8 mouse cellular contexts compared by ENCODE assay signal in genomic region chr1:195129867-195130266, GRCm38 (mm10). TPM values are rescaled to one million over a fixed set of nuclear protein-coding genes. Genes with fewer than 3 reads are reported as not detected.
DNase-seq lines count a peak whose midpoint lies in the region; ATAC-seq and TF ChIP-seq lines count a peak whose summit lies in the region.

No protein-coding gene starts in this region.

- no peaks in the 10 kb centered on the region for H3K9me3 ChIP-seq in heart, embryonic 15.5 days (replicated peaks)
- H3K9me3 ChIP-seq in CH12.LX (replicated peaks; ENCODE audit: low read length): no peaks in the 10 kb centered on the region
- H3K9me3 ChIP-seq in forebrain, embryonic 13.5 days (replicated peaks): no peaks in the 10 kb centered on the region
- no peaks in the 10 kb centered on the region for H3K9me3 ChIP-seq in liver, embryonic 13.5 days (replicated peaks)

- TF ChIP-seq POLR2A in CH12.LX (IDR thresholded peaks at IDR 0.05; ENCODE audit: low read depth, low read length): no peak

- ATAC-seq in heart, embryonic 15.5 days (replicated peaks; ENCODE audit: insufficient number of reproducible peaks, insufficient read depth, low FRiP score, low read depth): no peak
- no peak for ATAC-seq in forebrain, embryonic 13.5 days
- ATAC-seq in liver, embryonic 13.5 days (ENCODE audit: low read depth): no peak
- no peak for ATAC-seq in CD4-positive, CD25-positive, alpha-beta regulatory T cell, adult 4 months

- no peaks in the 10 kb centered on the region for H3K27me3 ChIP-seq in heart, embryonic 15.5 days
- no peaks in the 10 kb centered on the region for H3K27me3 ChIP-seq in CH12.LX (replicated peaks)
- H3K27me3 ChIP-seq in forebrain, embryonic 13.5 days: no peaks in the 10 kb centered on the region
- H3K27me3 ChIP-seq in liver, embryonic 13.5 days: no peaks in the 10 kb centered on the region

- peaks cover 10% of the 10 kb centered on the region for H3K79me2 ChIP-seq in CH12.LX (replicated peaks; ENCODE audit: control insufficient read depth, extremely low read depth, insufficient read depth, poor library complexity, severe bottlenecking)

- no peak for TF ChIP-seq RAD21 in CH12.LX (IDR thresholded peaks at IDR 0.05; ENCODE audit: low read depth, low read length)

- no peak overlapping the region for H3K9ac ChIP-seq in heart, embryonic 15.5 days
- H3K9ac ChIP-seq in CH12.LX (ENCODE audit: insufficient read depth, low read depth): peak overlapping the region; percentile 53; the same call in 1 of the 2 replicates
- no peak overlapping the region for H3K9ac ChIP-seq in forebrain, embryonic 13.5 days
- peak overlapping the region; percentile 63 for H3K9ac ChIP-seq in liver, embryonic 13.5 days

- peaks cover 4% of the 10 kb centered on the region for H3K4me1 ChIP-seq in heart, embryonic 15.5 days (replicated peaks)
- peaks cover 0 to 23% of the 10 kb centered on the region in 2 experiments; a peak in 1 of 4 replicates for H3K4me1 ChIP-seq in CH12.LX (ENCODE audit: control insufficient read depth in 1 of 2, insufficient read depth in 2 of 2)
- H3K4me1 ChIP-seq in forebrain, embryonic 13.5 days: peaks cover 11% of the 10 kb centered on the region; the same call in 1 of the 2 replicates
- H3K4me1 ChIP-seq in liver, embryonic 13.5 days (replicated peaks): peaks cover 13% of the 10 kb centered on the region

- 0 out of 2 replicates have a peak overlapping the region, but pooled peaks have one; percentile 36 for H3K4me2 ChIP-seq in heart, embryonic 15.5 days
- peak overlapping the region; percentile 94; the same call in 1 of the 2 replicates for H3K4me2 ChIP-seq in CH12.LX (ENCODE audit: insufficient read depth, low read depth, poor library complexity, severe bottlenecking)
- peak overlapping the region; percentile 33 for H3K4me2 ChIP-seq in forebrain, embryonic 13.5 days
- H3K4me2 ChIP-seq in liver, embryonic 13.5 days: peak overlapping the region; percentile 63

- in situ Hi-C loops in CH12.LX (cut with MboI; ENCODE audit: low pct_ligation_motif_present, low pct_unique_long_range_greater_than_20kb, low sequenced_read_pairs): no loop called here

- no peak overlapping the region for H3K27ac ChIP-seq in heart, embryonic 15.5 days
- H3K27ac ChIP-seq in CH12.LX (ENCODE audit: insufficient read depth, low read depth): no peak overlapping the region
- H3K27ac ChIP-seq in forebrain, embryonic 13.5 days: no peak overlapping the region
- H3K27ac ChIP-seq in liver, embryonic 13.5 days: peak overlapping the region; percentile 30; the same call in 1 of the 2 replicates

- dilution Hi-C loops in CH12.LX (cut with MboI; ENCODE audit: extremely low pct_ligation_motif_present, extremely low pct_unique_long_range_greater_than_20kb, low sequenced_read_pairs): no loop called here

- DNase-seq in heart, postnatal 4 days: no peak
- peak; percentile 14 for DNase-seq in CH12.LX (ENCODE audit: extremely low read depth)
- DNase-seq in liver, embryonic 13.5 days: no peak
- no peak for DNase-seq in thymus, postnatal 10 days (ENCODE audit: low spot score in 2 of 2)
- no peak for DNase-seq in urinary bladder, postnatal 36 days (ENCODE audit: low spot score in 2 of 2)

- no peak for TF ChIP-seq CTCF in CH12.LX (conservative IDR thresholded peaks at IDR 0.05 in 1 of 2, IDR thresholded peaks at IDR 0.05 in 1 of 2; ENCODE audit: low read depth in 2 of 2, low read length in 2 of 2)

- H3K36me3 ChIP-seq in heart, embryonic 15.5 days: peaks cover 17% of the 10 kb centered on the region
- peaks cover 16 to 36% of the 10 kb centered on the region in 2 experiments for H3K36me3 ChIP-seq in CH12.LX (replicated peaks in 1 of 2; ENCODE audit: control insufficient read depth in 1 of 2, insufficient read depth in 1 of 2, low read length in 1 of 2)
- H3K36me3 ChIP-seq in forebrain, embryonic 13.5 days (ENCODE audit: poor library complexity, severe bottlenecking): peaks cover 14% of the 10 kb centered on the region
- peaks cover 30% of the 10 kb centered on the region for H3K36me3 ChIP-seq in liver, embryonic 13.5 days

- no peak overlapping the region for H3K4me3 ChIP-seq in heart, embryonic 15.5 days
- peak overlapping the region in 2 of 3 experiments; percentile 60 to 68 for H3K4me3 ChIP-seq in CH12.LX (replicated peaks in 1 of 3; ENCODE audit: low read depth in 2 of 3, low read length in 2 of 3, poor library complexity in 1 of 3)
- no peak overlapping the region for H3K4me3 ChIP-seq in forebrain, embryonic 13.5 days
- peak overlapping the region; percentile 52 for H3K4me3 ChIP-seq in liver, embryonic 13.5 days (replicated peaks)

- WGBS in heart, embryonic 15.5 days: 73% methylated on average over 1 of the region's 1 CpGs
- 90% methylated on average over 1 of the region's 1 CpGs for WGBS in forebrain, embryonic 13.5 days
- WGBS in liver, embryonic 13.5 days (ENCODE audit: insufficient replicate concordance): 53% methylated on average over 1 of the region's 1 CpGs

- TF ChIP-seq EP300 in CH12.LX (IDR thresholded peaks at IDR 0.05; ENCODE audit: low read length): no peak

TF ChIP-seq in CH12.LX, 34 proteins besides CTCF, POLR2A, EP300 and RAD21:
- TF ChIP-seq NRF1 (IDR thresholded peaks at IDR 0.05; ENCODE audit: low read depth, low read length) (no peak), IRF4 (IDR thresholded peaks at IDR 0.05; ENCODE audit: low read depth, low read length) (no peak), MAX (IDR thresholded peaks at IDR 0.05; ENCODE audit: low read length) (no peak), ZMIZ1 (IDR thresholded peaks at IDR 0.05; ENCODE audit: low read depth, low read length) (no peak), HCFC1 (IDR thresholded peaks at IDR 0.05; ENCODE audit: low read depth, low read length) (no peak), BHLHE40 (IDR thresholded peaks at IDR 0.05; ENCODE audit: low read depth, low read length) (no peak), MYC (IDR thresholded peaks at IDR 0.05; ENCODE audit: low read depth, low read length) (no peak), ZNF384 (IDR thresholded peaks at IDR 0.05; ENCODE audit: low read depth, low read length) (no peak), CHD1 (IDR thresholded peaks at IDR 0.05; ENCODE audit: low read depth, low read length) (no peak), MAFK (IDR thresholded peaks at IDR 0.05; ENCODE audit: insufficient replicate concordance, low read length) (no peak), SIN3A (IDR thresholded peaks at IDR 0.05; ENCODE audit: low read length) (no peak), ELF1 (IDR thresholded peaks at IDR 0.05; ENCODE audit: low read depth, low read length) (no peak), RCOR1 (conservative IDR thresholded peaks at IDR 0.05; ENCODE audit: low read depth, low read length) (no peak)

RNA-seq across cellular contexts. Expression of gene Cr1l, which starts 1.5 kb away (rescaled TPM):
- polyA plus RNA-seq in heart, embryonic 15.5 days (2015; fragmentation: Nextera tagmentation; extraction: Ambion mirVana): 57.0 and 61.7 TPM in 2 replicates
- total RNA-seq in heart, postnatal 4 days (2021): 10 to 100 TPM; 54.5 to 55.1 TPM
- total RNA-seq in CH12.LX (2012; rRNA removed): 84.6 and 89.9 TPM in 2 replicates
- total RNA-seq in CH12.LX (2014; rRNA removed): 134 and 153 TPM in 2 replicates
- polyA plus RNA-seq in CH12.LX (2012; ENCODE audit: insufficient read length, low read depth): 76.1 and 76.4 TPM in 2 replicates
- polyA plus RNA-seq in forebrain, embryonic 13.5 days (2015; fragmentation: Nextera tagmentation; extraction: Ambion mirVana): 41.3 and 41.6 TPM in 2 replicates
- polyA plus RNA-seq in liver, embryonic 13.5 days (2015; fragmentation: Nextera tagmentation; extraction: Ambion mirVana): 78.6 and 82.1 TPM in 2 replicates
- polyA plus RNA-seq in CD4-positive, CD25-positive, alpha-beta regulatory T cell, adult 4 months (2017; shearing (Covaris generic)): 100 to 1,000 TPM; 135 to 168 TPM

RNA-seq across cellular contexts. Expression of gene Cd46, which starts 37.8 kb away (rescaled TPM):
- polyA plus RNA-seq in heart, embryonic 15.5 days (2015; fragmentation: Nextera tagmentation; extraction: Ambion mirVana): 0.62 and 0.96 TPM in 2 replicates
- total RNA-seq in heart, postnatal 4 days (2021): 1 to 10 TPM; 1.6 to 1.7 TPM
- 0.25 and 0.38 TPM in 2 replicates for total RNA-seq in CH12.LX (2012; rRNA removed)
- 1.5 and 1.8 TPM in 2 replicates for total RNA-seq in CH12.LX (2014; rRNA removed)
- 1.3 and 1.4 TPM in 2 replicates for polyA plus RNA-seq in CH12.LX (2012; ENCODE audit: insufficient read length, low read depth)
- polyA plus RNA-seq in forebrain, embryonic 13.5 days (2015; fragmentation: Nextera tagmentation; extraction: Ambion mirVana): 1.2 and 1.3 TPM in 2 replicates
- 0.76 and 0.94 TPM in 2 replicates for polyA plus RNA-seq in liver, embryonic 13.5 days (2015; fragmentation: Nextera tagmentation; extraction: Ambion mirVana)
- 1 to 10 TPM; 3.2 to 3.9 TPM for polyA plus RNA-seq in CD4-positive, CD25-positive, alpha-beta regulatory T cell, adult 4 months (2017; shearing (Covaris generic))

RNA-seq across cellular contexts. Expression of gene Cr2, which starts 46.6 kb away (rescaled TPM):
- 0.09 and 0.22 TPM in 2 replicates for polyA plus RNA-seq in heart, embryonic 15.5 days (2015; fragmentation: Nextera tagmentation; extraction: Ambion mirVana)
- not detected for total RNA-seq in heart, postnatal 4 days (2021)
- 0.08 and 0.17 TPM in 2 replicates for total RNA-seq in CH12.LX (2012; rRNA removed)
- total RNA-seq in CH12.LX (2014; rRNA removed): 0.51 and 0.62 TPM in 2 replicates
- polyA plus RNA-seq in CH12.LX (2012; ENCODE audit: insufficient read length, low read depth): 0.97 and 3.0 TPM in 2 replicates
- polyA plus RNA-seq in forebrain, embryonic 13.5 days (2015; fragmentation: Nextera tagmentation; extraction: Ambion mirVana): 0.30 and 0.46 TPM in 2 replicates
- polyA plus RNA-seq in liver, embryonic 13.5 days (2015; fragmentation: Nextera tagmentation; extraction: Ambion mirVana): 0.07 and 0.15 TPM in 2 replicates
- 1 to 10 TPM; 2.5 to 3.5 TPM for polyA plus RNA-seq in CD4-positive, CD25-positive, alpha-beta regulatory T cell, adult 4 months (2017; shearing (Covaris generic))

Comparison
In these comparisons a context has a peak if more than half of its experiments do, and no peak if none do; other contexts are left out.
1. H3K4me2 ChIP-seq: peak in every context shown above with its lines; median percentile 94 in CH12.LX; 63 in liver, embryonic 13.5 days; 36 in heart, embryonic 15.5 days; 33 in forebrain, embryonic 13.5 days.
2. H3K4me3 ChIP-seq: peak in CH12.LX (2 of 3) and liver, embryonic 13.5 days (single experiment); none in heart, embryonic 15.5 days (single experiment) and forebrain, embryonic 13.5 days (single experiment).
3. H3K9ac ChIP-seq: peak in CH12.LX (single experiment) and liver, embryonic 13.5 days (single experiment); none in heart, embryonic 15.5 days (single experiment) and forebrain, embryonic 13.5 days (single experiment).